Mouse (Mus musculus): ENCODE results near the gene Gm4187. TPM values are rescaled to one million over a fixed set of nuclear protein-coding genes. Genes with fewer than 3 reads are reported as not detected.
"Not testable (repeated sequence)": the region's sequence is repeated elsewhere in the genome, so short reads cannot be mapped to it uniquely, and the experiment has no call there.

Gm4187 gene
- not detected in 2 replicates for polyA plus RNA-seq (2015; fragmentation: Nextera tagmentation; extraction: Ambion mirVana)

DNA sequence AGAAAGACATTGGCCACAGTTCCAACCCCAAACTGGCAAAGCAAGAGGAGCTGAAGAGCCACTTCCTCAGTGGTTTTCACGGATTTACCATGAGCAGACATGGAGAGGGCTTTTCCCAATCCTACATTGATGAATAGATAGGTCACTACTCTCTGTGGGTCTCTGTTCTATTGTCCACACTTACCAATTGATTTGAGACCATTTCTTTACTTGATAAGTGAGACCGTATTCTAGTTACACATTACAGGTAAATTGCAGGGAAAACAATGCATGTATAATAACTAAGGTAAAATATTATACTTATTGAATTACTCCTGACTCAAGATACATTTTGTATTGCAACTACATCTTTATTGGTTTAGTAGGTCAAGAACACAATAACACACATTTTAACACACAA is at the start of gene Gm4187:
TSS of gene Gm4187 (minus strand) at position 101 of the 400 bp plus-strand sequence.
- ATAC-seq (ENCODE audit: insufficient number of reproducible peaks, low FRiP score, low TSS enrichment, low read depth); H3K4me1 ChIP-seq; H3K9ac ChIP-seq; H3K4me2 ChIP-seq (replicated peaks); H3K9me3 ChIP-seq (replicated peaks); H3K36me3 ChIP-seq; H3K27ac ChIP-seq (replicated peaks); H3K27me3 ChIP-seq; H3K4me3 ChIP-seq (replicated peaks): not testable (repeated sequence)
- no CpG with 5 or more reads among the region's 2 CpGs for WGBS

- ATAC-seq (ENCODE audit: insufficient number of reproducible peaks, low FRiP score, low TSS enrichment, low read depth); H3K4me3 ChIP-seq (replicated peaks); H3K4me1 ChIP-seq; H3K9me3 ChIP-seq (replicated peaks); H3K4me2 ChIP-seq (replicated peaks); H3K27ac ChIP-seq (replicated peaks); H3K36me3 ChIP-seq; H3K27me3 ChIP-seq; H3K9ac ChIP-seq: not testable (repeated sequence)
- WGBS: no CpG with 5 or more reads among the region's 1 CpGs
These were observed 41.4 kb upstream of the Gm4187 start, which contains the start of gene Gm8660 for GRCm38 (mm10) chr7:22370939-22371338. Gm8660 (minus strand) TSS chr7:22371039.

Other genes with a start within 250 kb of the Gm4187 start
- gene Gm16451, start 211.5 kb downstream of the Gm4187 start, polyA plus RNA-seq (2015; fragmentation: Nextera tagmentation; extraction: Ambion mirVana): not detected in 2 replicates
- not detected in 2 replicates for gene Gm10666, start 195.0 kb downstream of the Gm4187 start, polyA plus RNA-seq (2015; fragmentation: Nextera tagmentation; extraction: Ambion mirVana)
- not detected in 2 replicates for gene Vmn1r142, start 165.7 kb downstream of the Gm4187 start, polyA plus RNA-seq (2015; fragmentation: Nextera tagmentation; extraction: Ambion mirVana)
- not detected in 2 replicates for gene Vmn1r143, start 140.3 kb downstream of the Gm4187 start, polyA plus RNA-seq (2015; fragmentation: Nextera tagmentation; extraction: Ambion mirVana)
- not detected in 2 replicates for gene Gm8653, start 128.5 kb downstream of the Gm4187 start, polyA plus RNA-seq (2015; fragmentation: Nextera tagmentation; extraction: Ambion mirVana)
- gene Gm8453, start 100.2 kb downstream of the Gm4187 start, polyA plus RNA-seq (2015; fragmentation: Nextera tagmentation; extraction: Ambion mirVana): not detected in 2 replicates
- not detected in 2 replicates for gene Gm8660, start 41.3 kb upstream of the Gm4187 start, polyA plus RNA-seq (2015; fragmentation: Nextera tagmentation; extraction: Ambion mirVana)
- not detected in 2 replicates for gene Vmn1r148, start 83.9 kb upstream of the Gm4187 start, polyA plus RNA-seq (2015; fragmentation: Nextera tagmentation; extraction: Ambion mirVana)
- gene Vmn1r149, start 108.5 kb upstream of the Gm4187 start, polyA plus RNA-seq (2015; fragmentation: Nextera tagmentation; extraction: Ambion mirVana): not detected in 2 replicates
- not detected in 2 replicates for gene Gm10665, start 134.4 kb upstream of the Gm4187 start, polyA plus RNA-seq (2015; fragmentation: Nextera tagmentation; extraction: Ambion mirVana)
- not detected in 2 replicates for gene Vmn1r151, start 170.0 kb upstream of the Gm4187 start, polyA plus RNA-seq (2015; fragmentation: Nextera tagmentation; extraction: Ambion mirVana)
- not detected in 2 replicates for gene Vmn1r152, start 193.2 kb upstream of the Gm4187 start, polyA plus RNA-seq (2015; fragmentation: Nextera tagmentation; extraction: Ambion mirVana)
- not detected in 2 replicates for gene Gm8677, start 205.2 kb upstream of the Gm4187 start, polyA plus RNA-seq (2015; fragmentation: Nextera tagmentation; extraction: Ambion mirVana)
- gene Gm4201, start 235.6 kb upstream of the Gm4187 start, polyA plus RNA-seq (2015; fragmentation: Nextera tagmentation; extraction: Ambion mirVana): not detected in 2 replicates

Measured in embryonic facial prominence, embryonic 15.5 days (tissue).